Mouse (Mus musculus) ES-CJ7 (cell line): Measurements from ENCODE around the gene Sele.

ENCODE experiments used
- DNase-seq: peaks from one replicate; pipeline ENCODE4 v3.0.0; 2011; ENCODE audit warnings: low read depth, low spot score

Sele gene

GRCm38 (mm10) chr1:164047934-164048333 is at the start of gene Sele:
Sele (plus strand) TSS chr1:164048234.
- DNase-seq, result no peak

GRCm38 (mm10) chr1:164001831-164002452 is 46.1 kb upstream of the Sele start:
- DNase-seq, result peak; percentile 71

- peak; percentile 58 for DNase-seq
Observed at GRCm38 (mm10) chr1:164004311-164004710, 43.7 kb upstream of the Sele start.

- DNase-seq, result peak; percentile 66
Observed at GRCm38 (mm10) chr1:164009235-164009634, 38.8 kb upstream of the Sele start.

- no peak for DNase-seq
Observed at GRCm38 (mm10) chr1:164014616-164015015, 33.4 kb upstream of the Sele start.

- DNase-seq, result peak; percentile 80
Observed at GRCm38 (mm10) chr1:164018221-164018896, 29.7 kb upstream of the Sele start.

- peak; percentile 85 for DNase-seq
Observed at GRCm38 (mm10) chr1:164019789-164020188, 28.2 kb upstream of the Sele start.

GRCm38 (mm10) chr1:164020746-164021145 is 27.3 kb upstream of the Sele start:
- peak; percentile 81 for DNase-seq

GRCm38 (mm10) chr1:164022106-164022505 is 25.9 kb upstream of the Sele start:
- peak; percentile 57 for DNase-seq

- DNase-seq, result no peak
Observed at GRCm38 (mm10) chr1:164025685-164026084, 22.3 kb upstream of the Sele start.

GRCm38 (mm10) chr1:164027416-164027815 is 20.6 kb upstream of the Sele start:
- DNase-seq, result peak; percentile 67

GRCm38 (mm10) chr1:164040385-164041135 is 7.5 kb upstream of the Sele start:
- DNase-seq, result no peak

GRCm38 (mm10) chr1:164043549-164043948 is 4.5 kb upstream of the Sele start:
- DNase-seq, result no peak

- no peak for DNase-seq
Observed at GRCm38 (mm10) chr1:164053561-164053960, 5.5 kb downstream of the Sele start.

- DNase-seq, result peak; percentile 35
Observed at GRCm38 (mm10) chr1:164054800-164055199, 6.8 kb downstream of the Sele start.

GRCm38 (mm10) chr1:164060071-164060470 is 12.0 kb downstream of the Sele start:
- no peak for DNase-seq

GRCm38 (mm10) chr1:164061278-164061677 is 13.2 kb downstream of the Sele start:
- peak; percentile 63 for DNase-seq

GRCm38 (mm10) chr1:164061925-164062324 is 13.9 kb downstream of the Sele start, which contains the start of gene Sell:
Sell (plus strand) TSS chr1:164061982.
- DNase-seq, result no peak

- no peak for DNase-seq
Observed at GRCm38 (mm10) chr1:164062856-164063255, 14.8 kb downstream of the Sele start.

- DNase-seq, result peak; percentile 21
Observed at GRCm38 (mm10) chr1:164063745-164064144, 15.7 kb downstream of the Sele start.

GRCm38 (mm10) chr1:164069261-164069660 is 21.2 kb downstream of the Sele start:
- no peak for DNase-seq

GRCm38 (mm10) chr1:164070461-164070860 is 22.4 kb downstream of the Sele start:
- DNase-seq, result no peak
